In genomic region chr14:97331388-97331787, GRCm38 (mm10) we compare ENCODE assay signal across 11 mouse cellular contexts.
DNase-seq lines count a peak whose midpoint lies in the region; ATAC-seq and TF ChIP-seq lines count a peak whose summit lies in the region.
"Had no signal": no experiment of that assay in that cellular context is flagged by ENCODE, and none has a peak within 500 bp of the region (broad histone marks: within the 10 kb centered on the region; RNA-seq: fewer than 3 reads in every experiment).

No protein-coding gene starts in this region.

- no peak overlapping the region for H3K27ac ChIP-seq in intestine, postnatal 0 days (ENCODE audit: low read depth, low read length)
- H3K27ac ChIP-seq in intestine, embryonic 15.5 days = no peak overlapping the region
- H3K27ac ChIP-seq: limb, embryonic 13.5 days had no signal

- ATAC-seq in intestine, postnatal 0 days = no peak
- ATAC-seq in intestine, embryonic 15.5 days = no peak
- ATAC-seq: activated CD4-positive, CD25-positive, alpha-beta regulatory T cell, adult 4 months had no signal

- no peak overlapping the region for H3K9ac ChIP-seq in intestine, postnatal 0 days (ENCODE audit: low read depth, low read length)
- no peak overlapping the region for H3K9ac ChIP-seq in intestine, embryonic 15.5 days
- H3K9ac ChIP-seq: limb, embryonic 13.5 days had no signal

- H3K4me2 ChIP-seq in intestine, postnatal 0 days (replicated peaks; ENCODE audit: low read depth) = no peak overlapping the region
- no peak overlapping the region for H3K4me2 ChIP-seq in intestine, embryonic 15.5 days (replicated peaks)
- H3K4me2 ChIP-seq: limb, embryonic 13.5 days had no signal

- H3K9me3 ChIP-seq in intestine, postnatal 0 days (ENCODE audit: control insufficient read depth) = no peaks in the 10 kb centered on the region
- H3K9me3 ChIP-seq in intestine, embryonic 15.5 days = no peaks in the 10 kb centered on the region
- H3K9me3 ChIP-seq: limb, embryonic 13.5 days had no signal

- DNase-seq in 416B (ENCODE audit: low read depth) (peak; percentile 65), R1 (ENCODE audit: low read depth, low spot score) (peak; percentile 11)
- peak; percentile 5 to 19 for DNase-seq in kidney, postnatal 36 days
- no peak for DNase-seq in adrenal gland, adult 2 months
- no peak for DNase-seq in right cerebral cortex, postnatal 4 days
- DNase-seq in ovary, adult 18-20 months (ENCODE audit: low spot score) = no peak
- DNase-seq: gastrocnemius, postnatal 10 days had no signal

- no peaks in the 10 kb centered on the region for H3K36me3 ChIP-seq in intestine, postnatal 0 days (ENCODE audit: control insufficient read depth, insufficient read depth)
- no peaks in the 10 kb centered on the region for H3K36me3 ChIP-seq in intestine, embryonic 15.5 days
- H3K36me3 ChIP-seq: limb, embryonic 13.5 days had no signal

- no peaks in the 10 kb centered on the region for H3K4me1 ChIP-seq in intestine, postnatal 0 days (replicated peaks; ENCODE audit: control insufficient read depth, insufficient read depth, low read length)
- no peaks in the 10 kb centered on the region for H3K4me1 ChIP-seq in intestine, embryonic 15.5 days (replicated peaks)
- H3K4me1 ChIP-seq: limb, embryonic 13.5 days had no signal

- no peak overlapping the region for H3K4me3 ChIP-seq in intestine, postnatal 0 days (ENCODE audit: low read depth, low read length)
- H3K4me3 ChIP-seq in intestine, embryonic 15.5 days (replicated peaks) = no peak overlapping the region
- H3K4me3 ChIP-seq: limb, embryonic 13.5 days had no signal

- 8% methylated on average over 2 of the region's 2 CpGs for WGBS in intestine, postnatal 0 days
- WGBS in intestine, embryonic 15.5 days = 8% methylated on average over 2 of the region's 2 CpGs

- TF ChIP-seq CTCF in intestine, postnatal 0 days (IDR thresholded peaks at IDR 0.05; ENCODE audit: low read depth) = peak; percentile 71

- no peaks in the 10 kb centered on the region for H3K27me3 ChIP-seq in intestine, postnatal 0 days (replicated peaks; ENCODE audit: control insufficient read depth, insufficient read depth, low read length)
- no peaks in the 10 kb centered on the region for H3K27me3 ChIP-seq in intestine, embryonic 15.5 days (replicated peaks)
- H3K27me3 ChIP-seq: limb, embryonic 13.5 days had no signal

Comparison
In these comparisons a context has a peak if more than half of its experiments do, and no peak if none do; other contexts are left out.
1. DNase-seq: peak in 416B (single experiment), R1 (single experiment) and kidney, postnatal 36 days (2 of 2); none in adrenal gland, adult 2 months (single experiment), right cerebral cortex, postnatal 4 days (single experiment) and ovary, adult 18-20 months (single experiment).